Mouse (Mus musculus) forebrain, embryonic 16.5 days (tissue): Measurements from ENCODE around the gene Rgs11. TPM values are rescaled to one million over a fixed set of nuclear protein-coding genes. Genes with fewer than 3 reads are reported as not detected.

ENCODE experiments used
- polyA plus RNA-seq: library from polyadenylated mRNA; unstranded; fragments of >200 nt; fragmentation: Nextera tagmentation; extraction: Ambion mirVana; gene quantifications from 2 replicates; pipeline ENCODE4 v1.2.1, GENCODE M21; 2015

Rgs11 gene
- polyA plus RNA-seq, 1 experiment from 2014 or later: 9.5 TPM

Other genes starting within 250 kb of the Rgs11 start
- 16.5 and 23.3 TPM in 2 replicates for gene Capn15, start 217.2 kb upstream of the Rgs11 start, polyA plus RNA-seq
- gene Rab11fip3, start 133.4 kb upstream of the Rgs11 start, polyA plus RNA-seq: 34.6 and 39.9 TPM in 2 replicates
- gene Decr2, start 112.6 kb upstream of the Rgs11 start, polyA plus RNA-seq: 30.3 and 33.0 TPM in 2 replicates
- gene Nme4, start 107.3 kb upstream of the Rgs11 start, polyA plus RNA-seq: 27.4 and 35.3 TPM in 2 replicates
- gene Tmem8, start 89.7 kb upstream of the Rgs11 start, polyA plus RNA-seq: 2.0 TPM in 2 replicates
- 192 and 202 TPM in 2 replicates for gene Mrpl28, start 79.5 kb upstream of the Rgs11 start, polyA plus RNA-seq
- gene Axin1, start 64.3 kb upstream of the Rgs11 start, polyA plus RNA-seq: 7.6 and 8.3 TPM in 2 replicates
- gene Pdia2, start 3.9 kb upstream of the Rgs11 start, polyA plus RNA-seq: not detected in 2 replicates
- gene Arhgdig, start 4.8 kb downstream of the Rgs11 start, polyA plus RNA-seq: 40.9 and 69.2 TPM in 2 replicates
- gene Fam234a, start 41.3 kb downstream of the Rgs11 start, polyA plus RNA-seq: 23.9 and 25.5 TPM in 2 replicates
- 123 and 124 TPM in 2 replicates for gene Luc7l, start 49.9 kb downstream of the Rgs11 start, polyA plus RNA-seq
- 2.4 and 4.1 TPM in 2 replicates for gene Neurl1b, start 211.9 kb downstream of the Rgs11 start, polyA plus RNA-seq